Mouse (Mus musculus) bone marrow macrophage, adult 2 months (primary cell): ENCODE measurements at regions not wholly inside any gene's neighbourhood (a gene's known extent, or its start where the extent isn't known, plus 50 kb on each side); places are given as distances from the start of the nearest gene placed in this dataset.

Experiments
- CTCF ChIP-seq: IDR thresholded peaks from 2 replicates; pipeline ENCODE4 v1.5.1; 2012; ENCODE audit warnings: low read depth, mild to moderate bottlenecking, low read length, moderate library complexity
- POLR2A ChIP-seq: IDR thresholded peaks from 2 replicates; pipeline ENCODE4 v1.6.1; 2012; ENCODE audit warnings: mild to moderate bottlenecking, low read depth, low read length, borderline replicate concordance

- TF ChIP-seq POLR2A, result no peak
- TF ChIP-seq CTCF, result no peak
Observed at GRCm38 (mm10) chr13:37638071-37638511, 140.1 kb upstream of the Rreb1 start.
